Mouse (Mus musculus) gastrocnemius, postnatal 4 days (tissue): Measurements from ENCODE around the gene Ubiad1. TPM values are rescaled to one million over a fixed set of nuclear protein-coding genes. Genes with fewer than 3 reads are reported as not detected.

Experiments
- DNase-seq, 2 experiments: peaks; one replicate each; pipeline ENCODE4 v3.0.0; 2021 to 2022; ENCODE audit warnings: low spot score in 2 of 2, mixed read lengths in 2 of 2
- total RNA-seq, 2 experiments: library from RNA; stranded (reverse); gene quantifications; 2 replicates each; pipeline ENCODE4 v1.2.3; 2021

The Ubiad1 gene
- total RNA-seq, 2 experiments from 2014 or later = 9.7 to 11.0 TPM

- no peak for DNase-seq
Observed at GRCm38 (mm10) chr4:148455477-148456025, 11.0 kb upstream of the Ubiad1 start.

DNA sequence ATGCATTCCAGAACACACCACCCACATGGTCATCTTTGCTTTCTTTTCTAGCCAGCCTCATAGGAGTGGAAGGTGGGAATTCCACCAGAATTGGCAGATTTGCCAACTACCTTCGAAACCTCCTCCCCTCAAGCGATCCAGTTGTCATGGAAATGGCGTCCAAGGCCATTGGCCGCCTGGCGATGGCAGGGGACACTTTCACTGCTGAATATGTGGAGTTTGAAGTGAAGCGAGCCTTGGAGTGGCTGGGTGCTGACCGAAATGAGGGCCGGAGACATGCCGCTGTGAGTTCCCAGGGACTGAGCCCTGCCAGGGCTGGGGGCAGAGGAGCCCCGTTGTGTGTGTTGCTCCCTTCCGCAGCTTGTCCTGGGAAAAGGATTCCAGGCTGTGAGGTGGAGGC lies 9.1 kb upstream of the Ubiad1 start:
- no peak for DNase-seq

DNA sequence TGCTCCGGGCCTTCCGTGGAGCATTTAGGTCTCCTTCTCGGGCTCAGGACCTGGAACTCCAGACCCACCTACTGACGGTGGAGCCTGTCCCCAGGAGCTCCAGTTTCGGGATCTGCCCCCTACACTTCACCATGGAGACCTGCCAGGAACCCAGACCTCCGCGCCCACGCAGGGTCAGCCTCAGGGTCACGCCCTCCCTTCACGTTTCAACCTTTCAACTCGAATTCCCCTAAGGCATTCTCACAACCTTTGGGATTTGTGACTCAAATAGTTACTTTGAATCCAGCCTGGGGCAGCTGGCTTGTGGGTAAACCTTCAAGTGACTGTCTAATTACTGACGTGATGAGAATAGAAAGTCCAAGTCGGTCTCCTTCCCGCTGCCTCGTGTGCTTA lies 4.3 kb upstream of the Ubiad1 start:
- DNase-seq = no peak

GRCm38 (mm10) chr4:148448179-148448852 lies 3.7 kb upstream of the Ubiad1 start, which contains the start of gene Mtor:
TSS of gene Mtor (plus strand) at chr4:148448611.
- DNase-seq = peak; percentile 83 to 94

DNA sequence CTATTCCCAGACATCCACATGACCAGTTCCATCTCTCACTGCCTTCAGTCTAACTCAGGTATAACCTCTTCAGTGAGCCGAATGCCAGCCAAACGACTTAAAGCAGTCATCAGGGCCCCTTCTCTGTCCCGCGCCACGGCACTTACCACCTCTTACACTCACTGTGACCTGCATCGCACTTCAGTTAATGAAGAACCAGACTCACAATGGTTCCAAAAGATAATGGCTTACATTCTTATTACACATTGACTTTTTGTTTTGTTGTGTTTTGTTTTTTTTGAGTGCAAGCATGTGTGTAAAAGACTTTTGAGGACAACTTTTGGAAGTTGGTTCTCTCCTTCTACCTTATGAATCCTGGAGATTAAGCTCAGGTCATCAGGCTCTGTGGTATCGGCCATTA lies 2.0 kb downstream of the Ubiad1 start:
- no peak for DNase-seq

DNA sequence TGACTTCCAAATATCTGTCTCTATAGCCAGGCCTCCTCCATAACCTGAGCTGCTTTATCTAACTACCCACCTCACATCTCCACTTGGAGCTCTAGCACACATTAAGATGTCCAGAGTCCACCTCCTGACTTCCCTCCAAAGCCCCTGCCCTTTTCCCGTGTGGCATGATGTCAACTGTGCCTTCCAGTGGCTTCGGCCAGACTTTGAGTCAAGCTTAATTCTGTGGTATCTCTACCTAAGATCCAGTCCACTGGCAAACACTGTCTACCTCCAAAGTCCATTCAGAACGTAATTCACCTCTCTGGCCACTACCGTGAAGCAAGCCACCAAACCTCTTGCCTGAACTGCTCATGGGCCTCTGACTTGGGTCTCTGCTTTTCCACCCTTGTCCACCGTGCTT lies 2.6 kb downstream of the Ubiad1 start:
- DNase-seq = no peak

DNA sequence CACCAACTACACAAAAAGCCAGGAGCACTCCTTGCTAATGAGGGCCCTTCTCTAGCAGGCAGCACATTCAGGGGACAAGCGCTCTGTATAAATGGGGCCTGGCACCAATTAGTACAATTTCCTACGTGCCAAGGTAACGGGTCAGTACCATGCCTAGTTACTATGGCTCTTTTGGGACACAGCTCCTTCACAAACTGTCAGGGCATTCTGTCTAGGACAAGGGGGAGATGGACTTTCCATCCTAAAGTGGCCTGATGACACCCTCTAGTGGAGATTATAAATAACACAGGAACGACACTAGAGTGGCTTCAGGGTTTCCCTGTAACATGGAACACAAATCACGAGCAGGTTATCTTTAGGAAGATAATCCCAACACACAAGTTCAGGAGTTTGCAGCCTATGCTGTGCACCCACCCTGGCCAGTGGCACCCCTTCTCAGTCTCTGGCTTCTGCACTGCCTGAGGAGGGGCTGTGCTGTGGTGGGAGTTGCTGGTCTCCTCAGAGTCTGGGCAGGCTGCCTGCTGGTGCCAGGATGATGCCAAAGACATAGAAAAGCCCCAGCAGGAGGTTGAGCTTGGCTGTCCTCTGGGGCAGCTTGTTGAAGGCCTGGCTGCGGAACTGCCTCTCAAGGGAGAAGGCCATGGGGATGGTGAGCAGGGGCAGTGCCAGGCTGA lies 8.8 kb downstream of the Ubiad1 start:
- DNase-seq = no peak

DNA sequence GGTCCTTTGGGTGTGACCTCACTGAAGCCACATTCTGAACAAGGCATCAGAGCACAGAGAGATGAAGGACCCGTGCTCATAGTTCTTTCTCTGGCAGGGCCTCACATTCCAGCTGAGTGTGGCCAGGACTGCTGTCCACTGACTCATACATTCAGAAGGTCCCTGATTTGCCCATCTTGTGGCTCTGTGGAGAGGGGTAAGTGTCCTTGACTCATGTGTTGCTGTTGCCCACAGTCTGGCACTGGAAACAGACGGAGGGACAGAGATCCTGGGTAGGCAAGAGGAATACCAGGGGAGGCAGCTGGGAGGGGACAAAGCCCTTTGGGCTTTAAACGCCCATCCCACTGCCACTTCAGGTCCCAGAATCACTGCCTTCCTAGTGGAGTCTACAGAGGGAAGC lies 9.5 kb downstream of the Ubiad1 start:
- DNase-seq = no peak

DNA sequence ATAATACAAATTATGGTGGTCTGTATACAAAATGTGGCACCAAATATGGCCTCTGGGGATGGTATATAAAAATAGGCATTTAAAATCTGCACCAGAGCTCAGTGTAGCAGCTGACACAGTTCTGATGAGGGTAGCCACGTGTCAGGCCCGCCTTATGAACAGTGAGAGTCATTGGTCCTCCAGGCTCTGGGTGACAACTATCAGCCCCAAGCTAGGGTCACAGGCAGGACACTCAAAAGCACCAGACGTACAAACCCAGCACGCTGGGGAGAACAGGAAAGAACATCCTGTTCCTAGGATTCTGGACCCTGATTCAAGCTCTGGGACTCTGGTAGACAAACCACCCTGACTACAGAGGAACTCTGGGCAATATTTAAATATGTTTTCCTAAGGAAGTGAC lies 10.0 kb downstream of the Ubiad1 start:
- no peak for DNase-seq

DNA sequence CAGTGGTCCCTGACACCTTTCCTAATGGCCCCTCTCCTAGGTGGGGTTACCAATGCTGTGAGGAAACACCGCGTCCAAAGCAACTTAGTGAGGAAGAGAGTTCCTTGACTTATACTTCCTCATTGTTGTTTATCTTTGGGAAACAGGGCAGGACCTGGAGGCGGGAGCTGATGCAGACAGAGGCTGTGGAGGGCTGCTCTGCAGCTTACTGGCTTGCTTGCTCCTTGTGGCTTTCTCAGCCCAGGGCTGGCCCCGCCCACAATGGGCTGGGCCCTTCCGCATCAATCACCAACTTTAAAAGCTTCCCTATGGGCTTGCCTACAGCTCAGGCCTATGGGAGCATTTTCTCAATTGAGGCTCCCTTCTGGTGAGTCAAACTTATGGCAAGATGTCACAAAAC lies 10.8 kb downstream of the Ubiad1 start:
- no peak for DNase-seq

DNA sequence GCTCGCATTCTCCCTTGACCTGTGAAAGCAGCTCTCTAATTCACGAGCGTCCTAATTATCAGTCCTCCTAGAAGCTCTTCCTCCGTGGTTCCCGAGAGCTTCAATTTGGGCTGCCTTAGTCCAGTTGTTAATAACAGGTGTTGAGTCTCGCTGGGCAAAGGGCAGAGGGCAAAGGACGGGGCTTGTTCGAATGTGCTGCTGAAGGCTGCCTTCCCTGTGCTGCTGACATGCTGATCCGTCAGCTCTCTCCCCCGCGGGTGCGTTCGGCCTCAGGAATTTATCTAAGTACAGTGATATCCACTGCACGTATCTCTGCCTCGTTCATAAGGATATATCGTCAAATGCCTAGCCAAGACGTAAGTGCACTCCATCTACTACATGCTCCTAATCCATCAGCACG lies 11.2 kb downstream of the Ubiad1 start:
- DNase-seq = no peak

DNA sequence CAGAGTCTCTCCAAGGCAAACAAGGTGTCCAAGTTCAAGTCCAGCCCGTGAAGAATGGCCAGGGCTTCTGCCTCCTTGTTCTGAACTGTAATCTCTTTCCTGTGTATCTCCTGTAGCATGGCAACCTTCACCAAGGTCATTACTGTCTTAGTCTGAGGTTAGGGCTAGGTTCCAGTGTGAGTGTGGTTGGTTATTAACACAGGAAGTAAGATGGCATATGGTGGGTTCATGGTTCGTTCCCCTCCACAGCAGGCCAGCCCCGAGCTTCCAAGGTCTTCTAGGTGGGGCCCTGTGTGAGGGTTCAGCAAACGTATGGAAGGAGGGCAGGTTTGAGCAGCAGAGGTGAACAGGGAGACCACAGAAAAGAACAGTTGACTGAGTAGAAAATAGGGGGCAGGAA lies 12.1 kb downstream of the Ubiad1 start:
- no peak for DNase-seq

GRCm38 (mm10) chr4:148430880-148431519 lies 13.6 kb downstream of the Ubiad1 start:
- no peak for DNase-seq

- DNase-seq = peak; percentile 58 to 66
Observed at GRCm38 (mm10) chr4:148429686-148430085, 14.9 kb downstream of the Ubiad1 start.

- no peak for DNase-seq
Observed at GRCm38 (mm10) chr4:148429121-148429520, 15.4 kb downstream of the Ubiad1 start.

GRCm38 (mm10) chr4:148428544-148428943 lies 16.0 kb downstream of the Ubiad1 start:
- no peak for DNase-seq

DNA sequence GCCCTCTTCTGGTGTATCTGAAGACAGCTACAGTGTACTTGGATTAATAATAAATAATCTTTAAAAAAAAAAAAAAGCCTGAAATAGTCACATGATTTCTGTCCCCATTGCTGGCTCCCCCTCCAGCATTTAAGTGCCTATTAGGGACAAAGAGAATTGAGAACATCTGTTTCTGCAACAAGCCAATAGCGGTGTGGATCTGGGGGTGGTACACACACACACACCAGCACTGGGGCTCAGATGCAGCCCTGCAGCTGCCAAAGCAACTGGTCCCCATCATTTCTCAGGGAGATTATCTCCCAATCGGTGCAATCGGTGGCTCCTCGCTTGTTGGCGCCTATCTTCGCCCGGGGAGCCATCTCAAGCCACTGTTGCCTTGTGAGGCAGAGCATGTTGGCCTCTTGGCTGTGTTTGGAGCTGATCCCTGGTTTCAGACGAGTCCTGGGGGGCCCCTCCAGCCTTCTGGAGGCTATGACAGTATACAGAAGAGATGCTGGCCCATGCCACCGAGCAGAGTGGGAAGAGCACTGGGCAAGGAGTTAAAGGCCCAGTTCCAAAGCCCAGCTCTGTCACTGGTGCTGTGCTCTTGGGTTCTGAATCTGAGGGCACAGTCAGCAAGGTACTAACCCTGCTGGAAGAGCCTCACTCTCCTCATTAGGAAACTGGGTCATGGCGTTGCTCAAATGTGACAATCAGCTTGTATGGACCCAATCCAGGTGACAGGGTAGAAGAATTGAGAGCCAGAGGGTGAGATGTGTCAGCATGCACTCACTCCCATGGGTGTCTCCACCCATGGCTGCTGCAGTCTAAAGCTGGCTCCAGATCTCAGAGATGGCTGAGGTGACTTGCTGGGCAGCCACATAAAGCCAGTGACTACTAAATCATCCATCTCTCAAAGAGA lies 17.4 kb downstream of the Ubiad1 start:
- no peak for DNase-seq

DNA sequence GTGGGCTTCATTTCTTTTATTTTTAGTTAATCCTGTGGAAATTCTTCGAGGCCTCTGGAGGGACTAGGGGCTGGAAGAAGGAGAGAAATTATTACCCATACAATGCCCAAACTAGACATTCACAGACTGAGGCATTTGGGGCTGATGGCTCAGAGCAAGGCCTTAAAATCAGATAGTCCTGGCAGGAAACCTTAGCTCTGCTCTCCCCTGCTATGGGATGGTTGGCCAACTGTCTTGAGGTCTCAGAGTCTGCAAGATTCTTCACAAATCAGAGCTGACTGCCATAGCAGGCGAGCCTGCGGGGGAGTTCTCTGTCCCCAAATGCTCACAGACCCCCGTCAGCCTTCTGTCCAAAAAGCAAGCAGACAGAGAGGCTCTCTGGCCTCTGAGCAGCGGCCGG lies 27.0 kb downstream of the Ubiad1 start:
- DNase-seq = no peak

- DNase-seq = no peak
Observed at GRCm38 (mm10) chr4:148417074-148417526, 27.5 kb downstream of the Ubiad1 start.

DNA sequence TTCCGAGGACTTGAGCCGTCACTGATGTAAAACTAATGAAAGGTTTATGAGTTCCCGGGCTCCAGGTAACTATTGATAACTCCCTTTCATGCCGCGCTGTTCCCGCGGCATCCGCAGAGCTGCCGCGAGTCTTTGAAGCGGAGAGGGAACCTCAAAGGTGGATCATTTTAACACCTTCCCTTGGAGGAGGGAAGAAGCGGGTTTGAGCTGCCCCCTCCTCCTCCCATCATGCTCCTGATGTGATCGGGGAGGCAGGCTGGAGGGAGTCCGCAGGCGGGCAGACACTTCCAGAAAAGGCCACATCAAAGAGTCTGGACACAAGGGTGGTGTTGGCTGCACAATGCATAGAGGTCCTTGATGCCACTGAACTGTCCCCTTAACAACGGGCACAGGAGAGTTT lies 29.0 kb downstream of the Ubiad1 start:
- no peak for DNase-seq
